Mouse (Mus musculus) lung, postnatal 36 days (tissue): ENCODE measurements at regions not wholly inside any gene's neighbourhood (a gene's known extent, or its start where the extent isn't known, plus 50 kb on each side); places are given as distances from the start of the nearest gene placed in this dataset.

Experiments
- DNase-seq: peaks from one replicate; pipeline ENCODE4 v3.0.0; 2022; ENCODE audit warnings: mixed read lengths

- DNase-seq: peak; percentile 67
Observed at GRCm38 (mm10) chrX:167152611-167153010, 56.5 kb downstream of the Tmsb4x start.

- DNase-seq: peak; percentile 28
Observed at GRCm38 (mm10) chrX:167151341-167151740, 57.8 kb downstream of the Tmsb4x start.

- no peak for DNase-seq
Observed at GRCm38 (mm10) chrX:167149400-167149799, 59.7 kb downstream of the Tmsb4x start.

GRCm38 (mm10) chrX:167146513-167147360 is 62.4 kb downstream of the Tmsb4x start:
- peak; percentile 44 for DNase-seq

- DNase-seq: no peak
Observed at GRCm38 (mm10) chrX:167145508-167146182, 63.5 kb downstream of the Tmsb4x start.

GRCm38 (mm10) chrX:167139110-167139509 is 70.0 kb downstream of the Tmsb4x start:
- DNase-seq: no peak

GRCm38 (mm10) chrX:167134250-167134649 is 74.9 kb downstream of the Tmsb4x start:
- no peak for DNase-seq

GRCm38 (mm10) chrX:167132989-167133395 is 76.1 kb downstream of the Tmsb4x start:
- no peak for DNase-seq

- DNase-seq: no peak
Observed at GRCm38 (mm10) chrX:167131317-167131716, 77.8 kb downstream of the Tmsb4x start.

- DNase-seq: peak; percentile 38
Observed at GRCm38 (mm10) chrX:167130601-167131000, 78.5 kb downstream of the Tmsb4x start.

- no peak for DNase-seq
Observed at GRCm38 (mm10) chrX:167119288-167119687, 89.8 kb downstream of the Tmsb4x start.

- no peak for DNase-seq
Observed at GRCm38 (mm10) chrX:167115096-167115495, 94.0 kb downstream of the Tmsb4x start.

GRCm38 (mm10) chrX:167111059-167111871 is 97.8 kb downstream of the Tmsb4x start:
- DNase-seq: no peak

GRCm38 (mm10) chrX:167108356-167108755 is 100.8 kb downstream of the Tmsb4x start:
- DNase-seq: no peak

- no peak for DNase-seq
Observed at GRCm38 (mm10) chrX:167107469-167107868, 101.6 kb downstream of the Tmsb4x start.

- peak; percentile 50 for DNase-seq
Observed at GRCm38 (mm10) chrX:167105931-167106417, 103.1 kb downstream of the Tmsb4x start.

- DNase-seq: no peak
Observed at GRCm38 (mm10) chrX:167105354-167105753, 103.8 kb downstream of the Tmsb4x start.

GRCm38 (mm10) chrX:167104247-167104621 is 104.9 kb downstream of the Tmsb4x start:
- DNase-seq: no peak

GRCm38 (mm10) chrX:167103501-167104246 is 105.4 kb downstream of the Tmsb4x start:
- DNase-seq: peak; percentile 64

- DNase-seq: peak; percentile 36
Observed at GRCm38 (mm10) chrX:167101929-167102328, 107.2 kb downstream of the Tmsb4x start.

GRCm38 (mm10) chrX:167099411-167099810 is 109.7 kb downstream of the Tmsb4x start:
- DNase-seq: peak; percentile 34

GRCm38 (mm10) chrX:167098914-167099313 is 110.2 kb downstream of the Tmsb4x start:
- DNase-seq: no peak
